Mouse (Mus musculus): ENCODE data around the gene Ankrd9. TPM values are rescaled to one million over a fixed set of nuclear protein-coding genes. Genes with fewer than 3 reads are reported as not detected.

The Ankrd9 gene
- polyA plus RNA-seq, 1 experiment from 2014 or later, result 13.6 TPM

GRCm38 (mm10) chr12:111005803-111006202 lies 27.0 kb upstream of the Ankrd9 start:
- H3K9ac ChIP-seq, result no peak overlapping the region
- H3K4me1 ChIP-seq, result peaks cover 35% of the 10 kb centered on the region
- H3K27ac ChIP-seq, result 0 out of 2 replicates have a peak overlapping the region, but pooled peaks have one; percentile 63
- no peak; the same call in 1 of the 2 replicates for ATAC-seq (ENCODE audit: borderline replicate concordance, extremely low read depth, low FRiP score, low TSS enrichment)
- H3K27me3 ChIP-seq, result no peaks in the 10 kb centered on the region
- no peak overlapping the region for H3K4me3 ChIP-seq
- 55% methylated on average over 6 of the region's 6 CpGs for WGBS
- H3K4me2 ChIP-seq, result no peak overlapping the region
- H3K9me3 ChIP-seq, result no peaks in the 10 kb centered on the region
- no peaks in the 10 kb centered on the region for H3K36me3 ChIP-seq

- Histone ChIP-seq H3K4me3 (no peak overlapping the region), H3K9me3 (no peaks in the 10 kb centered on the region), H3K4me1 (peaks cover 27% of the 10 kb centered on the region), H3K36me3 (no peaks in the 10 kb centered on the region), H3K4me2 (no peak overlapping the region), H3K27me3 (no peaks in the 10 kb centered on the region), H3K9ac (no peak overlapping the region), H3K27ac (no peak overlapping the region)
- no peak for ATAC-seq (ENCODE audit: borderline replicate concordance, extremely low read depth, low FRiP score, low TSS enrichment)
- WGBS, result 69% methylated on average over 9 of the region's 9 CpGs
These were observed 25.3 kb upstream of the Ankrd9 start for GRCm38 (mm10) chr12:111004142-111004541.

- Histone ChIP-seq H3K27me3 (no peaks in the 10 kb centered on the region), H3K9ac (no peak overlapping the region), H3K4me3 (no peak overlapping the region), H3K4me2 (no peak overlapping the region), H3K9me3 (no peaks in the 10 kb centered on the region), H3K27ac (no peak overlapping the region), H3K36me3 (no peaks in the 10 kb centered on the region), H3K4me1 (no peaks in the 10 kb centered on the region; the same call in 1 of the 2 replicates)
- ATAC-seq (ENCODE audit: borderline replicate concordance, extremely low read depth, low FRiP score, low TSS enrichment), result no peak
- WGBS, result 88% methylated on average over 7 of the region's 7 CpGs
These were observed 22.1 kb upstream of the Ankrd9 start for GRCm38 (mm10) chr12:111000956-111001355.

GRCm38 (mm10) chr12:110999820-111000219 lies 21.0 kb upstream of the Ankrd9 start:
- WGBS, result 46% methylated on average over 2 of the region's 2 CpGs
- H3K9me3 ChIP-seq, result no peaks in the 10 kb centered on the region
- H3K27ac ChIP-seq, result no peak overlapping the region
- no peak overlapping the region for H3K4me2 ChIP-seq
- no peak overlapping the region for H3K4me3 ChIP-seq
- no peak overlapping the region for H3K9ac ChIP-seq
- ATAC-seq (ENCODE audit: borderline replicate concordance, extremely low read depth, low FRiP score, low TSS enrichment), result no peak
- no peaks in the 10 kb centered on the region for H3K27me3 ChIP-seq
- H3K36me3 ChIP-seq, result no peaks in the 10 kb centered on the region
- H3K4me1 ChIP-seq, result 0 out of 2 replicates have a peak, but pooled peaks cover under 1% of the 10 kb centered on the region

- H3K36me3 ChIP-seq, result no peaks in the 10 kb centered on the region
- no peaks in the 10 kb centered on the region for H3K27me3 ChIP-seq
- no peak overlapping the region for H3K27ac ChIP-seq
- H3K4me2 ChIP-seq, result no peak overlapping the region
- no peak for ATAC-seq (ENCODE audit: borderline replicate concordance, extremely low read depth, low FRiP score, low TSS enrichment)
- H3K9ac ChIP-seq, result no peak overlapping the region
- 95% methylated on average over 11 of the region's 11 CpGs for WGBS
- H3K9me3 ChIP-seq, result no peaks in the 10 kb centered on the region
- peaks cover 7% of the 10 kb centered on the region; the same call in 1 of the 2 replicates for H3K4me1 ChIP-seq
- no peak overlapping the region for H3K4me3 ChIP-seq
These were observed 19.3 kb upstream of the Ankrd9 start for GRCm38 (mm10) chr12:110998092-110998491.

- Histone ChIP-seq H3K27ac (no peak overlapping the region), H3K4me3 (no peak overlapping the region), H3K9me3 (no peaks in the 10 kb centered on the region), H3K36me3 (no peaks in the 10 kb centered on the region), H3K27me3 (no peaks in the 10 kb centered on the region), H3K4me2 (no peak overlapping the region), H3K9ac (no peak overlapping the region), H3K4me1 (peaks cover 20% of the 10 kb centered on the region)
- ATAC-seq (ENCODE audit: borderline replicate concordance, extremely low read depth, low FRiP score, low TSS enrichment), result no peak
- WGBS, result 24% methylated on average over 12 of the region's 12 CpGs
These were observed 15.8 kb upstream of the Ankrd9 start for GRCm38 (mm10) chr12:110994666-110995065.

- Histone ChIP-seq H3K36me3 (no peaks in the 10 kb centered on the region), H3K9ac (no peak overlapping the region), H3K4me3 (no peak overlapping the region), H3K9me3 (no peaks in the 10 kb centered on the region), H3K4me2 (no peak overlapping the region), H3K27ac (no peak overlapping the region), H3K27me3 (no peaks in the 10 kb centered on the region), H3K4me1 (peaks cover 20% of the 10 kb centered on the region)
- WGBS, result 78% methylated on average over 3 of the region's 3 CpGs
- no peak for ATAC-seq (ENCODE audit: borderline replicate concordance, extremely low read depth, low FRiP score, low TSS enrichment)
These were observed 14.4 kb upstream of the Ankrd9 start for GRCm38 (mm10) chr12:110993226-110993625.

GRCm38 (mm10) chr12:110992771-110993170 lies 13.9 kb upstream of the Ankrd9 start:
- peak overlapping the region; percentile 74 for H3K4me2 ChIP-seq
- 80% methylated on average over 12 of the region's 12 CpGs for WGBS
- H3K36me3 ChIP-seq, result no peaks in the 10 kb centered on the region
- H3K27ac ChIP-seq, result peak overlapping the region; percentile 77; the same call in 1 of the 2 replicates
- peaks cover 20% of the 10 kb centered on the region for H3K4me1 ChIP-seq
- peak overlapping the region; percentile 69 for H3K9ac ChIP-seq
- H3K4me3 ChIP-seq, result peak overlapping the region; percentile 54; the same call in 1 of the 2 replicates
- no peaks in the 10 kb centered on the region for H3K27me3 ChIP-seq
- no peaks in the 10 kb centered on the region for H3K9me3 ChIP-seq
- ATAC-seq (ENCODE audit: borderline replicate concordance, extremely low read depth, low FRiP score, low TSS enrichment), result no peak

GRCm38 (mm10) chr12:110992128-110992553 lies 13.3 kb upstream of the Ankrd9 start:
- H3K4me2 ChIP-seq, result peak overlapping the region; percentile 74
- H3K27ac ChIP-seq, result peak overlapping the region; percentile 77
- H3K36me3 ChIP-seq, result no peaks in the 10 kb centered on the region
- H3K9me3 ChIP-seq, result no peaks in the 10 kb centered on the region
- H3K9ac ChIP-seq, result peak overlapping the region; percentile 69
- peak; percentile 92 for ATAC-seq (ENCODE audit: borderline replicate concordance, extremely low read depth, low FRiP score, low TSS enrichment)
- 1% methylated on average over 24 of the region's 24 CpGs for WGBS
- H3K27me3 ChIP-seq, result no peaks in the 10 kb centered on the region
- H3K4me1 ChIP-seq, result peaks cover 20% of the 10 kb centered on the region
- H3K4me3 ChIP-seq, result peak overlapping the region; percentile 54

- ATAC-seq (ENCODE audit: borderline replicate concordance, extremely low read depth, low FRiP score, low TSS enrichment), result peak; percentile 91
- 3% methylated on average over 23 of the region's 23 CpGs for WGBS
These were observed 12.7 kb upstream of the Ankrd9 start for GRCm38 (mm10) chr12:110991361-110992127.

GRCm38 (mm10) chr12:110990500-110990899 lies 11.7 kb upstream of the Ankrd9 start:
- Histone ChIP-seq H3K9ac (no peak overlapping the region), H3K4me3 (no peak overlapping the region), H3K27ac (no peak overlapping the region), H3K9me3 (no peaks in the 10 kb centered on the region), H3K27me3 (no peaks in the 10 kb centered on the region), H3K4me1 (peaks cover 20% of the 10 kb centered on the region), H3K36me3 (no peaks in the 10 kb centered on the region), H3K4me2 (no peak overlapping the region)
- ATAC-seq (ENCODE audit: borderline replicate concordance, extremely low read depth, low FRiP score, low TSS enrichment), result no peak
- 84% methylated on average over 7 of the region's 7 CpGs for WGBS

More at GRCm38 (mm10) chr12:110991361-110992127, 12.7 kb upstream of the Ankrd9 start:
- Histone ChIP-seq H3K9ac (peak overlapping the region; percentile 69), H3K36me3 (no peaks in the 10 kb centered on the region), H3K4me3 (peak overlapping the region; percentile 54), H3K4me1 (peaks cover 20% of the 10 kb centered on the region), H3K9me3 (no peaks in the 10 kb centered on the region), H3K4me2 (peak overlapping the region; percentile 74), H3K27me3 (no peaks in the 10 kb centered on the region), H3K27ac (peak overlapping the region; percentile 77)

GRCm38 (mm10) chr12:110989409-110989808 lies 10.6 kb upstream of the Ankrd9 start:
- H3K27ac ChIP-seq, result no peak overlapping the region
- no peak overlapping the region for H3K9ac ChIP-seq
- H3K36me3 ChIP-seq, result no peaks in the 10 kb centered on the region
- H3K9me3 ChIP-seq, result no peaks in the 10 kb centered on the region
- WGBS, result 85% methylated on average over 3 of the region's 3 CpGs
- no peak overlapping the region for H3K4me3 ChIP-seq
- peaks cover 23% of the 10 kb centered on the region for H3K4me1 ChIP-seq
- no peaks in the 10 kb centered on the region for H3K27me3 ChIP-seq
- no peak overlapping the region for H3K4me2 ChIP-seq
- ATAC-seq (ENCODE audit: borderline replicate concordance, extremely low read depth, low FRiP score, low TSS enrichment), result no peak

All from lung, embryonic 15.5 days (tissue).